Mouse (Mus musculus) neural tube, embryonic 15.5 days (tissue): ENCODE data around the gene Triobp. TPM values are rescaled to one million over a fixed set of nuclear protein-coding genes. Genes with fewer than 3 reads are reported as not detected.

Source experiments
- ATAC-seq: fragments of 200-750 bp; cut with Nextera tagmentation; 2 replicates; pipeline ENCODE4 v1.8.0; 2017; ENCODE audit warnings: mild to moderate bottlenecking, moderate TSS enrichment, moderate library complexity; ENCODE audit not compliant: low FRiP score
- H3K27ac ChIP-seq: fragments of 300-500 bp; sonication (generic); replicated peaks from 2 replicates; pipeline ENCODE4 v1.5.1; 2015; ENCODE audit warnings: mild to moderate bottlenecking, inconsistent platforms
- H3K27me3 ChIP-seq: fragments of 300-500 bp; sonication (generic); replicated peaks from 2 replicates; pipeline ENCODE4 v1.6.1; 2015; ENCODE audit warnings: inconsistent platforms
- H3K36me3 ChIP-seq: fragments of 300-500 bp; sonication (generic); 2 replicates; pipeline ENCODE4 v1.6.1; 2015; ENCODE audit warnings: inconsistent platforms
- H3K4me1 ChIP-seq: fragments of 300-500 bp; sonication (generic); 2 replicates; pipeline ENCODE4 v1.6.1; 2015; ENCODE audit warnings: inconsistent platforms
- H3K4me2 ChIP-seq: fragments of 300-500 bp; sonication (generic); 2 replicates; pipeline ENCODE4 v1.6.1; 2015; ENCODE audit warnings: inconsistent platforms, mild to moderate bottlenecking, moderate library complexity
- H3K4me3 ChIP-seq: fragments of 300-500 bp; sonication (generic); replicated peaks from 2 replicates; pipeline ENCODE4 v1.5.1; 2015; ENCODE audit warnings: mild to moderate bottlenecking, inconsistent platforms
- H3K9ac ChIP-seq: fragments of 300-500 bp; sonication (generic); replicated peaks from 2 replicates; pipeline ENCODE4 v1.6.1; 2015; ENCODE audit warnings: mild to moderate bottlenecking, inconsistent platforms
- H3K9me3 ChIP-seq: fragments of 300-500 bp; sonication (generic); replicated peaks from 2 replicates; pipeline ENCODE4 v1.6.1; 2016; ENCODE audit warnings: inconsistent platforms
- WGBS: fragments of 180-500 bp; shearing (Covaris S2); methylation state at CpG from one replicate; pipeline ENCODE4 v1.1.7; 2015; ENCODE audit warnings: mixed read lengths; 5-methylcytosine and 5-hydroxymethylcytosine counted together
- polyA plus RNA-seq: library from polyadenylated mRNA; unstranded; fragments of >200 nt; fragmentation: Nextera tagmentation; extraction: Ambion mirVana; gene quantifications from 2 replicates; pipeline ENCODE4 v1.2.1, GENCODE M21; 2015

The Triobp gene
- polyA plus RNA-seq, 1 experiment from 2014 or later = 30.6 TPM

DNA sequence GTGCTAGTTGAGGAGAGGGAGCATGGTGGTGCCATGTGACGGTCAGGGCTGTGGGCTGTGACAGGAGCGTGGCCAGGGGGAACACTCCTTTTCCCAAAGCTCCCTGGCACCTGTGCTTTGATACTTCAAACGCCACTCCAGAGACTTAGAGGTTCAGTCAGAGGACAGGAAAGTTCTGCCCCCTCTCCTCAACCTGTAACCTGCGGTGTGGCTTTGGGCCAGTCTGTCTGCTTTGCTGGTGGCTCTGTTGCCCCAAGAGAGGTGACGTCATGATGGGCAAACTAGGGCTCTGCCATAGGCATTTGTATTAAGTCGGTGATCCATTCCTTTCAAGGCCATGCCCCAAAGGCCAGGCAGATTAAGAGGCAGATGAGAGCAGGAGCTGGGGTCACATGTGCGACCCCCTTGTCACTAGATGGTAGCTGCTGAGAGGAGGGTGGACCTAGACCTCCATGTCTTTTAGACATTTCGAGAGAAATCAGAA, 30.2 kb downstream of the Triobp start:
- Histone ChIP-seq H3K9ac (no peak overlapping the region), H3K4me2 (no peak overlapping the region), H3K9me3 (no peaks in the 10 kb centered on the region), H3K27me3 (no peaks in the 10 kb centered on the region), H3K27ac (no peak overlapping the region), H3K4me1 (peaks cover 17% of the 10 kb centered on the region), H3K36me3 (peaks cover 3% of the 10 kb centered on the region; the same call in 1 of the 2 replicates), H3K4me3 (no peak overlapping the region)
- 96% methylated on average over 8 of the region's 8 CpGs for WGBS
- ATAC-seq = no peak

DNA sequence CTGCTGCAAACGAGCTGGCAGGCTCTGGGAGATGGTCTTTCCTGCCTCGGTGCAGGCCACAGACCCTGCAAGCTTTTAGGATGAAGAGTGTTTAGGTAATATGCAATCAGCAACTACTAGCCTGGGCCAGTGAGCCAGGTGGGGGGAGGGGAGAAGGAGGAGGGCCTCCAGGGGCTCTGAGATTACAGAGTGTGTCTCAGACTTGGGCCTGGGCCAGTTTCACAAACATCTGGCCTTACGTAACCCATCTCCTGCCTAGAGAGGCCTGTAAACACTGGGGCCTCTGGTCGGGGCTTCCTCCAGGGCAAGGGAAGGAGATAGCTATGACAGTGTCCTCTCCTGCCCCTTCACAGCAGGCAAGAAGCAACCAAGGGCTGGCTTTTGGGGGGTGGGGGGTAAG, 31.4 kb downstream of the Triobp start:
- no peak overlapping the region for H3K9ac ChIP-seq
- peaks cover 3% of the 10 kb centered on the region; the same call in 1 of the 2 replicates for H3K36me3 ChIP-seq
- ATAC-seq = no peak

DNA sequence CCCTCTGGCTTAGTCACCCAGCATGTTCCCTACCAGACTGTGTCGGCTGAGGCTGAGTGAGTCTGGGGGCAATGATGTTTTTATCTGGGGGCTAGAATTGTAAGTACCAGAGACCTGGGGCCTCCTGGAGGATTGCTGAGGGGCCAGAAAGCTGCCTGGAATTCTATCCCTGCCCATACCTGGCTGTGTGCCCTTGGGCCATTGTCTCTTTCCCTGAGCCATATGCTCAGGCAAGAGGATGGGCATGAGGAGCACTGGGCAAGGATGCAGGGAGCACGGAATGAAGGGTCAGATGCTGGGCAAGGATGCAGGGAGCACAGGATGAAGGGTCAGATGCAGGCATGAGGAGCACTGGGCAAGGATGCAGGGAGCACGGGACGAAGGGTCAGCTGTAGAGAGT, 32.6 kb downstream of the Triobp start:
- H3K27ac ChIP-seq = no peak overlapping the region
- H3K4me1 ChIP-seq = peaks cover 35% of the 10 kb centered on the region
- 86% methylated on average over 4 of the region's 4 CpGs for WGBS
- no peaks in the 10 kb centered on the region for H3K9me3 ChIP-seq
- no peak overlapping the region for H3K4me2 ChIP-seq
- no peak overlapping the region for H3K9ac ChIP-seq
- peaks cover 3% of the 10 kb centered on the region; the same call in 1 of the 2 replicates for H3K36me3 ChIP-seq
- H3K4me3 ChIP-seq = no peak overlapping the region
- H3K27me3 ChIP-seq = no peaks in the 10 kb centered on the region
- ATAC-seq = no peak

More for the DNA sequence above, 31.4 kb downstream of the Triobp start:
- H3K4me2 ChIP-seq = no peak overlapping the region
- WGBS = 24% methylated on average over 4 of the region's 4 CpGs
- H3K27ac ChIP-seq = 0 out of 2 replicates have a peak overlapping the region, but pooled peaks have one; percentile 18
- H3K4me1 ChIP-seq = peaks cover 29% of the 10 kb centered on the region
- no peak overlapping the region for H3K4me3 ChIP-seq
- no peaks in the 10 kb centered on the region for H3K9me3 ChIP-seq
- H3K27me3 ChIP-seq = no peaks in the 10 kb centered on the region

DNA sequence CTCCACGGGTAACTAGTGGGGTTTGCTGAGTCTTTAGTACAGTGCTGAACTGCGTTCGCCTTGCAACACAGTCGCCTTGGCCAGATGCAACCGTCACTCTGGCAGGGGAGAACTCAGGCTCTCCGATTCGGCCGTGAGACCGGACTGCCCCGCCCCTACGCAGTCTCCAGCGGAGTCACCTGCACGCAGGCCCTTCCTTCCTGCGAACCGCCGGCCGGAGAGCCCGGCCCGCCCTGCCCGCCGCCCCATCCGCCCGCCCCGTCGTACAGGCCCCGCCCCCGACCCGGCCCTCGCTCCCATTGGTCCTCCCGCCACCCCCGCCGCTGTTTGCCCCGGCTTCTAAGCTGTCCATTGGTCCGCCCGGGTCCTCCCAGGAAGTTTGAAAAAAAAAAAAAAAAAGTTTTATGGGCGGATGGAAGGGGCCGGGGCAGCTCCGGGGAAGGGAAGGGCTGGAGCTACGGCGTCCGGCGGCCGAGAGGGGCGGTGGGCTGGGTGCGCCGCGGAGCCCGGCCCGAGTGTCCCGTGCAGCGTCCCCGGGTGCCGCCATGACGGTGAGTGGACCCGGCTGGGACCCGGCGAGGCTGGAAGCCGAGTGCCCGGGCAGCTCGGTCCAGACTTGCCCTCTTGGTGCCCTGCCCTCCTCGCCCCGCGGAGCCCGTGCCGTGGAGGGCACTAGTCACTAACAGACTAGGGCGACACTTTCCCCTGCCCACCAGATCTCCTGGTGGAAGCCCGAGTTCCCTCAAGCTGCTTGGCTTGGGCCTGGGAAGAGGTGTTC, 35.3 kb downstream of the Triobp start:
- Histone ChIP-seq H3K9me3 (no peaks in the 10 kb centered on the region), H3K4me3 (peak overlapping the region; percentile 54), H3K27ac (peak overlapping the region; percentile 80), H3K36me3 (no peaks in the 10 kb centered on the region; the same call in 1 of the 2 replicates), H3K4me1 (peaks cover 51% of the 10 kb centered on the region), H3K4me2 (peak overlapping the region; percentile 82), H3K9ac (peak overlapping the region; percentile 58), H3K27me3 (no peaks in the 10 kb centered on the region)
- WGBS = under 1% methylated on average over 50 of the region's 67 CpGs
- peak; percentile 72 for ATAC-seq

DNA sequence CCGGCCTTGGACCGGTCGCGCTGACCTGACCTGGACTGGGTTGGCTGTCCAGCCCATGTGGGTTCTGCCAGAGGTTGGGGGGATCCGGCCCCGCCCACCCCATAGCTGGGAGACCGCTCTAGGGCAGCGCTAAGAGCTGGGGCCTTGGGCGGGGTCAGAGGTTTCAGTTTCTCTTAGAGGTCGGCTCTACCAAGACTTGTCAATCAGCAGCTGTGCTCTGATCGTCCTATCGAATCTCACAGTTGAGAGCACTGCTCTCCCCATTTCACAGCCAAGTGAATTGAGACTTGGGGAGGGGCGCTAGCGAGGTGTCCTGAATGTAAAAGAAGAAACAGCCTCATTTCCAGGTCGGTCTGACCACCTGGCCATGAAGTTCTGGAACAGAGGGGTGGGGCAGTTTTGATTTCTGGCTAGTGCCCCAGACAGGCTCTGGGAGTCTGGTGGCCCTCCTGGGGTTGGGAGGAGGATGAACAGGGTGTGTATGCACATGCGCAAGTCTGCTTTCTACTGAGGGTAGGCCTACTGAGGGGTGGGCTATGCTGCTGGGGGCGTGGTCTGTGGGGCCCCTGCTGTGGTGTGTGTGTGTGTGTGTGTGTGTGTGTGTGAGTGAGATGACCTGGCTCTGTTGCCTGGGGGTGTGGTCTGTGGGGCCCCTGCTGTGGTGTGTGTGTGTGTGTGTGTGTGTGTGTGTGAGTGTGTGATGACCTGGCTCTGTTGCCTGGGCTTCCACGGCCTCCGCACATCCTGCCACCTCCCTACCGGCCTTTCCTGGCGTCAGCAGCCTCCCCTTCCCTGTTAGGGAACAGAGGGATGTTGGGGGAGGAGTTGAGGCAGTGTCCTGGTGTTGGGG, 36.1 kb downstream of the Triobp start:
- Histone ChIP-seq H3K4me2 (peak overlapping the region; percentile 82), H3K27me3 (no peaks in the 10 kb centered on the region), H3K9me3 (no peaks in the 10 kb centered on the region), H3K4me3 (peak overlapping the region; percentile 54), H3K27ac (peak overlapping the region; percentile 80), H3K9ac (peak overlapping the region; percentile 58), H3K4me1 (peaks cover 56% of the 10 kb centered on the region), H3K36me3 (no peaks in the 10 kb centered on the region; the same call in 1 of the 2 replicates)
- WGBS = 1% methylated on average over 21 of the region's 21 CpGs
- peak; percentile 65 for ATAC-seq

DNA sequence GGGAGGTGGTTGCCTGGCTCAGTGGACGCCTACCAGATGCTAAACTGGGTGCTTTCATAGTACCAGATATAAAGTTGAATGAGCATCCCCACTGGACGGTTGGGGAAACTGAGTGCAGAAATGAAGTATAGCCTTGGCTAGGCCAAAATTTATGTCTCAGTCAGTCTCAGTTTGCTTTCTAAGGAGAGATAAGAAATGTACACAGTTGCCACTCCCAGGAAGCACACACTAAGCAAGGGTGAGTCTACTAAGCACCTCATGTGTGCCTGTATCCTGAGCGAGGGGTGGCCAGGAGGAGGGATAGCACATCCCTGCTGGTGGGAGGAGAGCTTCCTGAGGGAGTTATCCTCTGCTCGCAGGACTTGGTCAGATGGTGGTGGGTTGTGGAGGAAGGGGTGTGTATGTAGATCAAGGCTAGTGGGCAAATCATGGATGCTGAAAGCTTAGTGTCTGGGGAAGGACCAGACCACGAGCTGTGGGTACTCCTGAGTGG, 36.8 kb downstream of the Triobp start:
- H3K27ac ChIP-seq = no peak overlapping the region
- H3K4me1 ChIP-seq = peaks cover 52% of the 10 kb centered on the region
- H3K9ac ChIP-seq = no peak overlapping the region
- no peak overlapping the region for H3K4me3 ChIP-seq
- no peak for ATAC-seq
- WGBS = 38% methylated on average over 5 of the region's 5 CpGs
- peak overlapping the region; percentile 82 for H3K4me2 ChIP-seq
- no peaks in the 10 kb centered on the region for H3K27me3 ChIP-seq
- H3K36me3 ChIP-seq = peaks cover 1% of the 10 kb centered on the region
- H3K9me3 ChIP-seq = no peaks in the 10 kb centered on the region

DNA sequence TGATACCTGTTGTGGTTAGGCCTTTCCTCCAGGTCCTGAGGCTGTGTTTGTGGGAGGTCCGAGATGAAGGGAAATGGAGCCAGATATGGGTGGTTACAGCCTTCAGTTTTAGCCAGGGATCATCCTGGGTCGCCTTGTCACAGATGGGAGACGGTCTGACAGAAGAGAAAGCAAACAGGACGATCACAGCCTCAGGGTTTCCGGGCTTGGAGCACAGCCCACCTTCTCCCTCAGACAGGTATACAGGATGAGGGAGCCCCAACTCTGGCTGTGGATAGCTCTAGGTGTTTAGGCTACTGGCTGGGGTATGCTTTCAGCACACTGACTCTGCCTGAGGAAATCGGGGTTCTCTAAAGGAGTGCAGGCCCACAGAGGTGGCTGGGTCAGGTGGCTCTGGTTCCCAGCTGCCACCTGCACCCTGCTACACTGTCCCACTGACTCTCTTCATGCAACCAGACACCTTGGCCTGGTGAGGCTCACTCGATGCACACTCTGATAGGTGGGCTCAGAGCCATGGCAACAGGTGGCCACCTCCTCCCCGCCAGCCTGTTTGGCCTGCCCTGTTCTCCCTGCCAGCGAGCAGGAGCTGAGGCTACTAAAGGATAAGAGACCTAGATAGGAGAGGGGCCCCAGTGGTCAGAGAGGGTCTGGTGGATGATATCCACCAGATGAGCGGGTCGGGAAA, 39.2 kb downstream of the Triobp start:
- Histone ChIP-seq H3K36me3 (peaks cover 24% of the 10 kb centered on the region), H3K27me3 (no peaks in the 10 kb centered on the region), H3K4me3 (no peak overlapping the region), H3K9ac (no peak overlapping the region), H3K4me2 (no peak overlapping the region), H3K9me3 (no peaks in the 10 kb centered on the region), H3K27ac (no peak overlapping the region), H3K4me1 (peaks cover 51% of the 10 kb centered on the region)
- no peak for ATAC-seq
- 80% methylated on average over 11 of the region's 11 CpGs for WGBS

DNA sequence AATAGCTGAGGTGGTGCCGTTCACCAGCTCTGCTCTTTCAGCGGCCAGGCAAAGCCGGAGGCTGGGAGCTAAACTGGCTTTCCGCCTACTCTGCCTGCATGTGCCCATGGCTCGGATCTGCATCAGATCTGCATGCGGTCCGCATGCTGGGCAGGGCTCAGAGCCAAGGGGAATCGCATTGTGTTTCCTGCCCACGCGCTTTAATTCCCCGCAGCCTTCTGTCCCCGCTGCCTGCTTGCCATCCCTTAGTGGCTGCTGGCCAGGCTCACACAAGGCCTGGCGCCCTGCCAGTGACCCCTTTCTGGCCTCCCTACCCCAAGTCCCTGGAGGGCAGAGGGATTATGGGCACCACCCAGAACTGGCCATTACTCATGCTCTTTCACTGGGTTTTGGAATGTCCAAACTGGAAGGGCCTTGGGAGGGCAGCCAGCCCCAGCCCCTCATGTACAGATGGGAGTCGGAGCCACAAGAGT, 41.0 kb downstream of the Triobp start:
- H3K4me3 ChIP-seq = no peak overlapping the region
- H3K27ac ChIP-seq = 0 out of 2 replicates have a peak overlapping the region, but pooled peaks have one; percentile 1
- no peaks in the 10 kb centered on the region for H3K9me3 ChIP-seq
- peak; percentile 67 for ATAC-seq
- H3K36me3 ChIP-seq = peaks cover 42% of the 10 kb centered on the region
- H3K27me3 ChIP-seq = no peaks in the 10 kb centered on the region
- H3K9ac ChIP-seq = no peak overlapping the region
- peaks cover 36% of the 10 kb centered on the region for H3K4me1 ChIP-seq
- WGBS = 42% methylated on average over 14 of the region's 14 CpGs
- H3K4me2 ChIP-seq = no peak overlapping the region

DNA sequence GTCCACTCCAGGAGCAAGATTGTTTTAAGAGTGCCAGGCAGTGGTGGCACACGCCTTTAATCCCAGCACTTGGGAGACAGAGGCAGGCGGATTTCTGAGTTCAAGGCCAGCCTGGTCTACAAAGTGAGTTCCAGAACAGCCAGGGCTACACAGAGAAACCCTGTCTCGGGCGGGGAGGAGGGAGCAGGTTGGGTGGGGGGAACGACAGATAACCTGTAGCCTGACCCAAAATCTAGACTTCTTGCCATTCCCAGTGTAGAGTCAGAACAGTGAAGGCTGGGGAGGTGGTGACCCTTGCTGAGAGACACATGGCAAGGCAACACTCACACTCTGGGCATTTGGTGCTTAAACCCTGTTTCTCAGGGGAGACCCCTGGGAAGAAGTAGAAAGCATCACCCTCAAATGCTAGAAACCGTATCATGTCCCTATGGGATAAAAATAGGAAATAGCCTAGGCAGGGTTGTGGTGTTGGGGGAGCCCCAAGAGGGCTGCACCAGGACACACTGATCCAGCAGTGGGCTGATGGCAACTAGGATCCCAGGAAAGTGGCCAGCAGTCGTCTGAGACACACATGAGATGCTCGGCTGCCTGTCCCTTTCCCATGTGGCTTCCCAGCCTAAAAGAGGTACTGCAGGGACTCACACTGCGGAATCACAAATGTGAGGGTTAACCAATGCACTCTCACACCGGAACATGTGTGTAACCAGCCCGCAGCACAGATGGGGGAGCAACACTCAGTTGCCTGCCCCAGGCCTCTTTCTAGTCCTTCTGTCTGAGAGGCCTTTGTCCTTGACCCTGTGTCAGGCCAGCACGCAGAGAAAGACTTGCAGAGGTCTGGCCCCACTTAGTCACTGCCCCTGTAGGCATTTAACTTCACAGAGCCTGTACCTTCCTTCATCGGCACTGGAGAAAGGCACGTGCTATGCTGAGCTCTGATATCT, 41.9 kb downstream of the Triobp start:
- Histone ChIP-seq H3K9me3 (no peaks in the 10 kb centered on the region), H3K36me3 (peaks cover 51% of the 10 kb centered on the region), H3K4me2 (no peak overlapping the region), H3K4me3 (no peak overlapping the region), H3K27me3 (no peaks in the 10 kb centered on the region), H3K9ac (no peak overlapping the region), H3K27ac (0 out of 2 replicates have a peak overlapping the region, but pooled peaks have one; percentile 1), H3K4me1 (peaks cover 27% of the 10 kb centered on the region)
- no peak for ATAC-seq
- WGBS = 89% methylated on average over 14 of the region's 14 CpGs

DNA sequence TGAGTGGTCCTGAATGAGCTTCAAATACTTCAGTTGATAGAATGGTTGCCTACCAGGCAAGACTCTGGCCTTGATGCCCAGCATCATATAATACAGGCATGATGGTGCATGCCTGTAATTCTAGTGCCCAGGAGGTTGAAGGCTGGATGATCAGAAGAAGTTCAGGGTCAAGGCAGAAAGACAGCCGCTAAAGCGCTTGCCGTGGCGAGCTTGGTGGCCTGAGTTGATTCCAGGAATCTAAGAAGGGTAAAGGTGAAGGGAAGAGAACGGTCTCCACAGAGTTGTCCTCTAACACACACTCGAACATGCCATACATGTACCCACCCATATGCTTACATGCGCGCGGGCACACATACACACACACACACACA, 42.6 kb downstream of the Triobp start:
- peaks cover 27% of the 10 kb centered on the region for H3K4me1 ChIP-seq
- no peak overlapping the region for H3K27ac ChIP-seq
- no peak overlapping the region for H3K9ac ChIP-seq
- no peak overlapping the region for H3K4me2 ChIP-seq
- no peaks in the 10 kb centered on the region for H3K9me3 ChIP-seq
- H3K4me3 ChIP-seq = no peak overlapping the region
- no peak for ATAC-seq
- no peaks in the 10 kb centered on the region for H3K27me3 ChIP-seq
- H3K36me3 ChIP-seq = peaks cover 56% of the 10 kb centered on the region
- 95% methylated on average over 9 of the region's 9 CpGs for WGBS
